Mouse (Mus musculus) kidney, postnatal 25 days (tissue): ENCODE results near the gene Pard6b.
A peak's percentile ranks its signal among the peaks of the same experiment; 100 is the strongest.
"Not testable (repeated sequence)": the region's sequence is repeated elsewhere in the genome, so short reads cannot be mapped to it uniquely, and the experiment has no call there.

ENCODE experiments used
- DNase-seq, 2 experiments: peaks; one replicate each; pipeline ENCODE4 v3.0.0; 2021; ENCODE audit warnings: mixed read lengths in 2 of 2

Pard6b gene

DNA sequence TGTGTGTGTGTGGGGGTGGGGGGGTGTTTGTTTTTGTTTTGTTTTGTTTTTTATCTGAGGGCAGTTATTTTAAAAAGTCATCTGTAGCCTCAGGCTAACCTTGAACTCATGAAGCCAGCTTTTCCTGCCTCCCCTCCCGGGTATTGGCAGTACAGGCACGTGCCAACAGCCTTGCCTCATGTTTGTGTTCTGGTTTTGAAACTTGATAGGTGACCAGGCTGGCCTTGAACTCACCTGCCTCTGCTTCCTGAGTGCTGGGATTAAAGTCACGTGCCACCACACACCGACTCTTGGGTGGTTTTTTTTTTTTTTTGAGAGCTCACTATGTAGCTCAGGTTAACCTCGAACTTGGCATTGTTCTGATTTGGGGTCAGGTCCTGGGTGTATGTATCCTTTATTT lies 21.0 kb downstream of the Pard6b start:
- DNase-seq = no peak

DNA sequence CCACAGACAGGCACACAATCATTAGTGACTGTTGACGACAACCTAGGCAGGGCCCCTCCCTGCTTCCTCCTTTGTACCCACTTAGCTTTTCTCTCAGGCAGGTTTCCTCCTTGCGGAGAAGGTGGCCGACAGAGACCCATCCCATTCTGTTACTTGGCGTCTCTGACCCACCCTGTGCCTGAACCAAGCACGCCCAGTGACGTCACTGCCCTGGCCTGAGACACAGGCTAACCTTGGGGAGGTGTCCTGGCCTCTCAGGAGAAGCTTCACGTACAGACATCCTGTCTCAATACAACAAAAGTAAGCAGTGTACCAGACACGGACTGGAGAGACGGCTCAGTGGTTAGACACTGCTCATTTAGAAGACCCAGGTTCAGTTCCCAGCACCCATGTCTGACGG lies 22.5 kb downstream of the Pard6b start:
- DNase-seq = peak in 1 of 2 experiments; percentile 36

DNA sequence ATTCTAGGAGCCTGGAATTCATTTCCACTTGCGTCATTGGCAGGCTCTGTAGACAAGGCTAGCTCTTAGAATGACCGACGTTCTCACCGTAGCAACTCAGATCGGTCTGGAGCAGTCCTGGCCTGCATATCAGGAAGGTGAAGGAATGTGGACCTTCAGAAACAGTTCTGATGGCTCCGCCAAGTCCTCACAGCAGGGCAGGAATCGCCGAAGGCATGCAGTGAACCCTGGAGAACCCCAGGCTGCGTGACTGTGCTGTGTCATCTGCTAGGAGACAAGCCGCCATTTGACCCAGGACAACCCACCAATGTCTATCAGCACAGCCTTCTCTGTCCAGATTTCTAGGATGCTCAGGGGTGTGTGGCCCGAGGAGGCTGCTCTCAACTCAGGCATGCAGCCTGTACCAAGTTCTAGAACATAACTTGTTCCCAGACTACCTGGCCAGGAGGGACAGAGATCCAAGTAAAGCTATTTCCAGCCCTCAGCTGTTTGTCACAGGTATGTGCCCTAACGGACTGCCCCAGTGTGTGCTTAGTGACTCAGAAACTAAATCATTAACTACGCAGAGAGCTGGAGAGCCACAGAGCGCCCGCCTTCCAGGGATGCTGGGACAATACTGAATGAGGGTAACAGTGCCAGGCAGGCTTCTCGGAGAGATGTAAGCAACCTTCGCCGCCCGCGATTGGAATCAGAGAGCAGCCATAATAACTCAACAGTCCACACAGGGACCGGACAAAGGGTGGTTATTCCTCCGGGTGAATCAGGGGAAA lies 23.8 kb downstream of the Pard6b start:
- DNase-seq = peak; percentile 79 to 91

DNA sequence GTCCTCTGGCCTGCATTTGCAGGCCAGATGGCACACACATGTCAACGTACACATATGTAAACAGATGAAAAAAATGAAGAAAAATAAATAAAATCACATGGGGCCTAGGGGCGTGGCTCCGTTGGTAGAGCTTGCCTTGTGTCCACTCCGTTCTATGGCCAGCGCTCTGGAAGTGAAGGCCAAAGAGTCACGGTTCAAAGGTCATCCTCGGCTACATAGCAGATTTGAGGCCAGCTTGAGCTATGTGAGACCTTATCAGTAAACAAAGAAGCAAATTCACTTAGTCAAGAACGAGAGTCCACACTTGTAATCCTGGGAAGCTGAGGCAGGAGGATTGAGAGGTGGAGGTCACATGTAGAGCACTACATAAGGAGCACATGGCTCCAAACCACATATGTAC lies 24.5 kb downstream of the Pard6b start:
- DNase-seq = peak; percentile 67 to 77

DNA sequence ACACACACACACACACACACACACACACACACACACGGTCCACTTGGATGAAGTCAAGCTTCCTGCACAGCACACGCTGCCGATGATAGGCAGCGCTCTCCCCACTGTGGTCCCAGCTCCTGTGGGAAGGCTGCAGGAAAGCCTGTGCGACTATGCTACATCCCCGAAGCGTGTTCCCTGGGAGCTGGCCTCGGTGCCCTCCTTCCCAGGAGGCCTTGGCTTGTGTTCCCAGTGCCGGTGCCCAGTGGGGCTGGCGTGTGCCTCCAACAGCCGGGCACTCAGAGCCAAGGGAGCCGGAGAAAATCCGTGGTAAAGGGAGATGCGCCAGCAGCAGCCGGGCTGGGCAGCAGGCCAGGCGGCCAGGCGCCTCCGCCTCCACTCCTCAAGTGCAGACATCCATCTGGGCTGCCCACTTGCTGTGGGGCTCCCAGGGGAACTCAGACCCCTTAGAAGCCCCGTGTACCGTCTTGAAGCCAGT lies 25.9 kb downstream of the Pard6b start:
- peak; percentile 74 to 90 for DNase-seq

DNA sequence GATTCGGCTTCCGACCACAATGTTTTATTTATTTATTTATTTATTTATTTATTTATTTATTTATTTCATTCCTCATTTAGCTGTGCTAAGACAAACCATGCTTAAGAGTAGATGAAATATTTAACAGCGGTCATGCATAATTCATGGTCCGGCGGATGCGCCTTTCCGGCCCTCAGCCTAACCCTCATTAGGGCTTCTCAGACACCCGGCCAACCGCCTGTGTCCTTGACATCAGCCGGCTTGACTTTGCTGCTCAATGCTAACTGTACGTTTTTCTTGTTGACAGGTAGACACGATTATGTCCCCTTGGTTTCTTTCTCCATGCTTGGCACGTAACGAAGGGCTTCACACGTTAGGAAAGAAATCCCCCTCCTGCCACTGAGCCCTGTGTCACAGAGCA lies 26.6 kb downstream of the Pard6b start:
- peak; percentile 60 to 83 for DNase-seq

DNA sequence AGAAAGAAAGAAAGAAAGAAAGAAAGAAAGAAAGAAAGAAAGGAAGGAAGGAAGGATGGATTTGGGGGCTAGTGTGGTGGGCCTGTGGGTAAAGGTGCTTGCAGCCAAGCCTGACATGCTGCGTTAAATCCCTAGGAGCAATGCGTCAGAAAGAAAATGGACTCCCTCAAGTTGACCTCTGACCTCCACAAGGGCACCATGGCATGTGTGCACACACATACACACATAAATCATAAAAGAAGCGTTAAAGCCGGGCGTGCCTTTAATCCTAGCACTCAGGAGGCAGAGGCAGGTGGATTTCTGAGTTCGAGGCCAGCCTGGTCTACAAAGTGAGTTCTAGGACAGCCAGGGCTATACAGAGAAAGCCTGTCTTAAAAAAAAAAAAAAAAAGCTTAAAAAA lies 27.1 kb downstream of the Pard6b start:
- DNase-seq = not testable (repeated sequence)

DNA sequence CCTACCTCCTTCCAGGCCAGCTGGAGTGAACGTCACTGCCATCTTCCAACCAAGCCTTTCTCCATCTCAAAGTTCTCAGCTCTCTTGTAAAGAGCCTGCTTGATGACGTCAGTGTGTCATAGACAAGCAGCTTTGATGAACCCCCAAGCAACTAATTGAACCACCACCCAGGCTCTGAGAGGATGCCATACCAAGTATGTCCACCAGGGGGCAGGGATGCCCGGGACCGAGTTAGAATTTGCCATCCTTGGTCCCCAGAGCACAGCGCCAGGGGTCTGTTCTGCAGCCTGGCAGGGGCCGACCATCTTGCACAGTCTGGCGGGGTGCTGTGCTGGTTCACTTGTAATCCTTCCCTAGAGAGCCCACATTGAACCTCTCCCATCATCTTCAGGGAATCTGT lies 31.1 kb downstream of the Pard6b start:
- DNase-seq = peak; percentile 76 to 84

DNA sequence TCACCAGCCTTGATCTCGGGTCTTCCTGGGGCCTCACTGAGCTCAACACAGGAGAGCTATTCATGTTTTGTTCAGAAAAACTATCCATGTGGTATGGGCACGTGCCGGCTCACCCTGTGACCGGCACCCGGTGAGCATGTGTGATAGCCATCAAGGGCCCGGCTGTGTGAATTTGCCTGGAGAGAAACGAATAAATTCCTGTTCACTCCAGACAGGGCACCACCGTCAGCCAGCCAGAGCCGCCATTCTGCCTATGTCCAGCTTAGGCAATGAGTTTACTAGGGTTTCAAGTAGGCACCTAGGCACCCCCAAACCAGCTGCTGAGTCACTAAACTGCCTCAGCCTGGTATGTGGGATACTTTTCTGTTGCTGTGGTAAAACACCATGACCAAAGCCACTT lies 32.5 kb downstream of the Pard6b start:
- peak; percentile 54 to 83 for DNase-seq

DNA sequence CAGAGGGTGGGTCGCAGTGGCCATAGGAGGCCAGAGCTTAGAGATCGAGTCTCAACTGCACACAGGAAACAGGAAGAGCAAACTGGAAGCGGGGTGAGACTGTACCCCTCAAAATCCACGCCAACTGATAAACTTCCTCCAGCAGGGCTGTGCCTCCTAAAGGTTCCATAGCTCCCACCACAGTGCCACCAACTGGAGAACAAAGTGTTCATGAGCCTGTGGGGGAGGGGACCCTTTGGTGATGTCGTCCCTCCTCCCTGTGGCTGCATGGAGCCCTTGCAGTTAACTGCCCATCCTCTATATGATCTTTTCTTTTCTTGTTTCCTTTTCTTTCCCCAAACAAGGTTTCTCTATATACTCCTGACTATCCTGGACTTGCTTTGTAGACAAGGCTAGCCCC lies 32.9 kb downstream of the Pard6b start:
- no peak for DNase-seq

DNA sequence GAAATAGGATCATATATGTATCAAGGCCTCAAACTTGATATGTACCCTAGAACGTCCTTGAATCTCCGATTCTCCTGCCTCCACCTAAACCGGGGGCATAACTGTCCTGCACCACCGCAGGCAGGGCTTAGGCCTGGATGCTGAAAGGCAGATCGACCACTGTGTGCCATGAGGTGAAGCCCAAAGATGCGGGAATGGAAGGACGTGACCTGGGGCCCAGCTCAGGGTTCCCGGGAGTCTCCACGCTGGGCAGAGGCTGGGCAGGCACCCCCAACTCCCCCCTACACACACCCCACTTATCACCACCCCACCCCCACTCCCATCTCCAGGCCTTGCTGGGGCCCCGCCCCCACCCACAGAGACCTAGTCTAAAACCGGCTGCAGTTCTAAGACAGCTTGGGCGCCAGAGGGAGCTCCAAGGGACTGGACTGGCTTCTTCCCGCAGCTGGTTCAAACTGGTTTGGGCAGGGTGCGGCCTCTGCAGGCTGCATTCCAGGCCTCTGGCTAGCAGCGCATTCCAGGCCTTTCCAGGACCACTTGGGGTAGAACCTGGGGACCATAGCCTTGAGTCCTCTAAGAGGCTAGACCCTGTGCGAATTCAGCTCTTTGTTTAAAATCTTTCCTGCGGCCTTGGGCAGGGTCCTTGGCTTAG lies 34.0 kb downstream of the Pard6b start:
- peak; percentile 94 to 96 for DNase-seq

DNA sequence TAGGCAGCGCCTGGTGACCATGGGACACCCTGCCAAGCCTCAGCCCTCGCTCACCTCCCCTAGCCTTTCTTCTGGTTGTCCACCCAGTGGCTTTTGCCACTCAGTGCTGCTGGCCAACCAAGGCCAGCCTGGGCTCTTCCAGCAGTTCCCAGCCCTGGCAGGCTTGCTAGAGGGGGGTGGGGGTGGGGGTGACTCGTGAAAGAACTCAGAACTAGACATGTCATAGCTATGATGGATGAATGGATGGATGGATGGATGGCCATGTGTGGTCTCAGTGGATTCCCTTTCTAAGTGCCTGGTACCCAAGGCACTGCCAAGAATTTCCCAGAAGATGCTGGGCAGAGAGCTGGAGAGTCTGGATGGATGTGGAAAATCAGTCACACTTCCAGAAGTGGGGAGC lies 35.0 kb downstream of the Pard6b start:
- DNase-seq = no peak

DNA sequence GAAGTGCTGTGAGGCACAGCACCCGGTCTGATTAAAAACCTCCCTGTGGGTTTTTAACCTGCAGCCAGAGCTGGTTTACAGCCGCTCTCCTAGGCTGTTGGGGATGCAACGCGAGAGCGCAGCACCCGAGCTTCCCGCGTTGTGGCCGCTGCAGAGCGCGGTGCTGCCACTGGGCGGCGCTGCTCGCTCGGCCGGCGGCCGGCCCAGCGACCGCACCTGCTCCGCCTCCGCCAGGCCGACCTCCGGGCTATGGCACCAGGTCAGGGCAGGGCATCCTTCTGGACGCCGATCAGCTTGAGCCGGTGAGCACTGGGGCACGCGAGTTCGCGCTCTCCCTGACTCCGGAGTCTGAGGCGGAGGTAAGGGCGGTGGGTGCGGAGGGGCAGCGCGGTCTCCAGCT lies 36.3 kb downstream of the Pard6b start:
- peak; percentile 60 to 81 for DNase-seq

DNA sequence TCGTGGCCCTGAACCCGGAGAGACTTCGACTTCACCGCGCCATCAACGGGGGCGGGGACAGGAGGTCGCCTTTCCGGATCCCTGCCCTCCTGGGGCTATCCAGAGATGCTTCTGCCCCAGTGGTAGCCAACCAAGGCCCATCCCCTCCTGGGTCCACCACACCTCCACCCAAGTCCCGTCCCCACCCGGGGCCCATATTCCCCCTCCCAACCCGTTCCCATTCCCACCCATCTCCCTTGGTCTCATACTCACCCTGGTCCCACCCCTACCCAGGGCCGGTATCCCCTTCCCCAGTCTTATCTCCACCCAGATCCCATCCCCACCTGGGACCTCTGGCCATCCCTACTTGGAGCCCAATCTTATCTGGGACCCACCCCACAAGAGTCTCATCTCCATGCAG lies 36.7 kb downstream of the Pard6b start:
- DNase-seq = no peak

DNA sequence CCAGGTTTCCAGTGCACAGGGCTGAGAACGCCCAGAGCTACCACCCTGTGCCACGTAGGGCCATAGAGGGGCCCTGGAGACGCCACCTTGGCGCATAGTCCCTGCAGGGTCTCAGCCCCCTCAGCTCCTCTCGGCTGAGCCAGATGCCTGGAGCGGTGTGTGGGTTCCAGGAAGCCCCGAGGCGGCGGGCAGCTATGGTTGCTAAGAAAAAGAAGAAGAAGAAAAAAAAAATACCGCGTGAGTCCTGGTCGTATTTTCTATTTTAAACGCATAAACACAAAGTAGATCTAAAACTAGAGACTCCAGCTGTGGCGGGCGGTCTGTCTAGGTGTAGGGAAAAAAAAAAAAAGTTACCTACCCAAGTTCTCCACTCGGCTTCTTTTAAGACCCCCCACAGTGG lies 37.2 kb downstream of the Pard6b start:
- DNase-seq = no peak

DNA sequence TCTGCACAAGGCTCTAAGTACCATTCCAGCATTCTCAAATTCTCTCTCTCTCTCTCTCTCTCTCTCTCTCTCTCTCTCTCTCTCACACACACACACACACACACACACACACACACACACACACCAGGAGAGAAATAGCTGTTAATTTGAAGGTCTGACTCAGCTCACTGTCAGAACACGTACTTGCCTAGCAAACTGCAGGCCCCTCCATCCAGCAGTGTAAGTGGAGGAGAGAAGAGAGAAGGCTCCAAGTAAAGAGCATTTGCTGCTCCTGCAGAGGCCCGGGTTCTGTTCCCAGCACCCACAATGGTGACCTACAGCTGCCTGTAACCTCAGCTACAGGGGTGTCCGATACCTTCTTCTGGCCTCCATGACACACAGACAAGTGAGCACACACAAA lies 37.7 kb downstream of the Pard6b start:
- no peak for DNase-seq

DNA sequence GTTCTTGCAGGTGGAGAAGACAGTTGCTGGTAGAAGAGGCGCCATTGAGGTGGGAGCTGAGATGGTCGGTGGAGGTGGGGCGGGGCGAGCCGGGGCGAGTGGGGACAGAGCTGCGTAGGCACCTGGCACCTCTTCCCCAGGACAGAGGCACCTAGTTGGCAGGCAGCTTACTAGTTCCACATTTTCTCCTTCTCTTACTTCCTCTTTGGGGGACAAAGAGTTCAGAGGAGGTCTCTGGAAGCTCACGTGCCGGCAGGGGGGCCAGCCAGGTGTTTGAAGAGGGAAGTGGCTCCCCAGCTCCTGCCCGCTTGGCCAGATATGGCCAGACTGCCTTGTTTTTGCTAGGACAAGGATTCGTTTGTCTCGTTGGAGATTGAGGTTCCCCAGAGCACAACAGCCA lies 38.3 kb downstream of the Pard6b start:
- no peak for DNase-seq

DNA sequence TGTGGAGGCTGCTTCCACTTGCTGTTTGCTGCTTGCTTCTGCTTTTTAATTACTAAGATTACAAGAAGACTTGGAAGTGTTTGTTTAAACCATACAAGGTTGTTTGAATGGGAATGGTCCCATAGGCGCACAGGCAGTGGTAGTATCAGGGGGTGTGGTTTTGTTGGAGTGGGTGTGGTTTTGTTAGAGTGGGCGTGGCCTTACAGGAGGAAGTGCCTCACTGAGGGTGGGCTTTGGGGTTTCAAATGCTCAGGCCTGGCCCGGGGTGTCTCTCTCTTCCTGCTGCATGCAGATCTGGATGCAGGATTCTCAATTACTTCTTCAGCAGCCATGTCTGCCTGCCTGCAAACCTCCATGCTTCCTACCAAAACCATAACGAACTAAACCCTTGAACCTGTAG lies 40.1 kb downstream of the Pard6b start:
- DNase-seq = no peak

DNA sequence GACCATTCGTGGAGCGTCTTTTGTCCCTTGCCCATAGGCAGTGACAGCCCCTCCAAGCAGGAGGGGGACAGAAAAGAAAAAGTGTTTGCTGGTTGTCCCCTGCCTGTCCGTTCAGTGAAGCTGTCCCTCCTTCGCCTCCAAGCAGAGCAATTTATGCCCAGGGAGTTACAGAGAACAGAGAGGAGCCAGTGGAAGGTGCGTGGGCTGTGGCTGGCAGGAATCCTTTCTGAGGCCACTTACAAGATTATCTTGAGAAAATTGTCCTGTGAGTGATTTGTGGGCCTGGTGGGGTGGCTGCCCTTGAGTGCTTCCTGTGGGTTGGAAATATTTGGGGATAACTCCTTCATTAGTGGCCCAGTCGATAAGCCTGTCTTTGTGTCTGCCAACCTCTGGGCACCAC lies 42.8 kb downstream of the Pard6b start:
- DNase-seq = no peak

DNA sequence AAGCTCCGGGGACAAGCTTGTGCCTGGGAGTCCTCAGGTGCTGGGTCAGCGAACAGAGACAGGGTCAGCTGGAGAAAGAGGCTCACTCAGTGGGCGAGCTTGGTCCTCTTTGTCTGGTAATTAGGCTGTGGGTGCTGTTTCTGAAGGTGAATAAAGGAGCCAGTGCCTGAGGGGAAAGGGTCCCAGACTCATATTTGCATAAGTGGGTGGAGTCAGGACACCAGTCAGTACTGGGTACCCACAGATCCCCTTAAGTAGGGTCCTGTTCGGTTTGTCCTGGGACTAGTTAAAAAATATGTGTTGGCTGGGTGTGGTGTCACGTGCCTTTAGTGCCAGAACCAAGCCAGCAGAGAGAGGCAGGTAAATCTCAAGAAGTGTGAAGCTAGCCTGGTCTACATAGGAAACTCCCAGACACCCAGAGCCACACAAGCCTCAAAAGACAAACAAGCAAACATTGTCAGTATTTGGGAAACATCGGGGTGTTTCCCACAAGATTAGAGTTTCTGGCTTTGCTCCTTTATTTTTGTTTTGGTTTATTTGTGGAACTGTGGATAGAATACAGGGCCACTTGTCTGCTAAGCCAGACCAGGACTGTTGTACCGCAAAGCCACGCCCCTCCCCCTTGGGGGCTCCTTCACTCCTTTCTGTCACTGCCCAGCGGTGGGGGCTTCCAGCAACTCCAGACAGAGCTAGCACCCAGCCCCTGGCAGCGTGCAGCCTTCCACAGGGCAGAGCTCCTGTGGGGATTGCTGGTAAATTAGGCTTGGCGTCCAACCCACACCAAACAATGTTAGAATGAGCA lies 44.7 kb downstream of the Pard6b start:
- no peak for DNase-seq

DNA sequence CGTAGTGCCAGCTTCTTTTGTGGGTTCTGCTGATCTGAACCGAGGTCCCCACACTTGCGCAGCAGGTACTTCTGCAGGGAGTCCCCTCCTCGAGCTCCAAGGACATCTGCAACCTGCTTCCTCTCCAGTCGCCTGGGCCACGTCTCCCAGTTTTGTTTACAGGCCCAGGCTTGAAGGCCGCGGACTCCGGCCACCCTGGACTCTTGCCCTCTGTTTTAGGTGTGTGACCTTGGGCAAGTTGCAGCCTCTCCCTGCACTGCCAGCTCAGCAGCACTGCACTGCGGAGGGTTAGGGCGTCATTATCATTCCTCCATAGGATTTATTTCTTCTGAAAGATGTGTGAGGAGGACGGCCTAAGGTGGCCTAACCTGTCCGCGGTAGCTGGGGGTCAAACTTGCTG lies 47.0 kb downstream of the Pard6b start:
- DNase-seq = peak; percentile 66 to 86

DNA sequence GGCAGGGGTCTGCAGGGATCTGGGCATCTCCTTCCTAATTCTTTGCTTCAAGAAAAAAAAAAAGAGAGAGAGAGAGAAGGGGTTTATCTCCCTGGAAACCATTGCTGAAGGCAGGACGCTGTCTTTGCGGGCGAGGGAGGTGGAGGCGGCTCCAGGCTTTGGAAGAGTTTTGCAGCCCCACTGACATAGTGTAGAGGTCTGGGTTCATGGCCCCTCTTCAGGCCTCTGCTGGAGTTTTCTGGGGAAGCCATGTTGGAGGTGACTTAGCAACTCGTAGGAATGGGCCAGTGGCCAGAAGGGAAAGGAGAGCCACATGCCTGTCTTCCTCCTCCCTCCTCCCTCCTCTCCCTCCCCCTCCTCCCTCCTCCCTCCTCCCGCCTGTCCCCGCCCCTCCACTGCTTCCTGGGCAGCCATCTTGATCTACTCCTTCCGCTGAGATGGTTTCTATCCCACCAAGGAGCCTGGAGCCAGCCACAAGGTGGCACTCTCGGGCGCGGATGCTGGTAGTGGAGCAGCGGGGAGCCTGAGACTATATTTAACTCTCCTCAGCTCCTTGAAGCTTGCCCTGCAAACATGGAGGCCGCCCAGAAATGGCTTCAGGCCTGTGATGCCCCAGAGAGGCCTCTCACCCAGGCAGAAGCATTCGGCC lies 47.5 kb downstream of the Pard6b start:
- DNase-seq = peak; percentile 93 to 94

DNA sequence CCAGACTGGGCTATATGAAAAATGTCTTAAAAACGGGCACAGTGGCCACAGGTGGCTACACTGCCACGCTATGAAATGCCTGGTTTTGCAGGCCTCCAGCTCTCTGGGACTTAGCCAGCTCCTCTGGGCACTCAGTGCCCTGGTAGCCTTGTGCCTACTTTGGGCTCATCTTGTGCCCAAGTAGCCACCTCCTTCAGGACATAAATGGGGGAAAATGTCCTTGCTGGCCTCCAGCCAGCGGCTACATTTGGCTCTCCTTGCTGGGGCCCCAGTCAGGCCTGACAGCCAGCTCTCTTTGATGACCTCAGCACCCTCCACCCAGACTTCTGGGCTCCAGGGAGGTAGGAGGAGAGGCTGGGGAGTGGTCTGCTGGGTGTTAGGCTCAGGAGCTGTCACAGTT lies 49.2 kb downstream of the Pard6b start:
- DNase-seq = no peak
